Mouse (Mus musculus) small intestine, adult 2 months (tissue): ENCODE results near the gene Bdh1.

ENCODE experiments used
- CTCF ChIP-seq: fragments of 200-500 bp; IDR thresholded peaks from 2 replicates; pipeline ENCODE4 v1.5.1; 2012; ENCODE audit warnings: low read depth, mild to moderate bottlenecking, control low read depth, inconsistent platforms, low read length, moderate library complexity, mixed read lengths; ENCODE audit not compliant: insufficient replicate concordance, insufficient read length; ENCODE audit errors: extremely low read depth
- POLR2A ChIP-seq: fragments of 200-500 bp; IDR thresholded peaks from 2 replicates; pipeline ENCODE4 v1.6.1; 2012; ENCODE audit warnings: low read depth, mild to moderate bottlenecking, control low read depth, inconsistent platforms, low read length, moderate library complexity

DNA sequence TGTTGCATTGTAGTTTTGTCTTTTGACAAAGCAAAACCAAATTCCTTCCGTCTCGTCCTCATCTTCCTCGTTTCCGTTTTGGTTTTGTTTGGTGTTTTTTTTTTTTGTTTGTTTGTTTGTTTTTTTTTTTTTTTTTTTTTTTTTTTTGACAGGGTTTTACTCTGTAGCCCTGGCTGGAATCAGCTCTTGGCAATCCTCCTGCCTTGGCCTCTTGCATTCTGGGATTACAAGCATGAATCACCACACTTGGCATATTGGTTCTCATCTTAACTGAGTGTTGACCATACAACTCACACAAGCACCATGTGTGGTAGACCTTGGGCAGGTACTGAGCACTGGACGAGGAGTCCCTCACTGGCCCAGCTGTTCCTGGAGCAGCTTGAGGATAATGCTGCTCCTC, 63.3 kb downstream of the Bdh1 start:
- TF ChIP-seq CTCF (no peak), POLR2A (no peak)
